Mouse (Mus musculus): ENCODE measurements at regions not wholly inside any gene's neighbourhood (a gene's known extent, or its start where the extent isn't known, plus 50 kb on each side); places are given as distances from the start of the nearest gene placed in this dataset.

- TF ChIP-seq POLR2A (IDR thresholded peaks at IDR 0.05; ENCODE audit: low read depth, low read length): no peak
- no peak for TF ChIP-seq CTCF (IDR thresholded peaks at IDR 0.05; ENCODE audit: borderline replicate concordance, insufficient read depth, low read length)
Observed at GRCm38 (mm10) chr13:31080215-31080614, 106.2 kb downstream of the Gm5447 start.
